Mouse (Mus musculus) spleen, adult 18-20 months (tissue): ENCODE results near the gene Upf3b.
A peak's percentile ranks its signal among the peaks of the same experiment; 100 is the strongest.
"Not testable (repeated sequence)": the region's sequence is repeated elsewhere in the genome, so short reads cannot be mapped to it uniquely, and the experiment has no call there.

Experiments
- DNase-seq, 2 experiments: peaks; one replicate each; pipeline ENCODE4 v3.0.0; 2022; ENCODE audit warnings: mixed read lengths in 2 of 2

Upf3b gene

GRCm38 (mm10) chrX:37110193-37110880, at the start of gene Upf3b:
Gene Upf3b, minus strand, starts transcription at chrX:37110322.
- DNase-seq, result peak; percentile 82 to 87

GRCm38 (mm10) chrX:37157839-37158238, 47.7 kb upstream of the Upf3b start:
- no peak for DNase-seq

GRCm38 (mm10) chrX:37144954-37145353, 34.8 kb upstream of the Upf3b start:
- peak in 1 of 2 experiments; percentile 29 for DNase-seq

- DNase-seq, result not testable (repeated sequence)
Measured at GRCm38 (mm10) chrX:37144498-37144897, 34.4 kb upstream of the Upf3b start.

GRCm38 (mm10) chrX:37141732-37142131, 31.6 kb upstream of the Upf3b start:
- DNase-seq, result no peak

- DNase-seq, result peak; percentile 32 to 68
Measured at GRCm38 (mm10) chrX:37126671-37127358, 16.7 kb upstream of the Upf3b start, which contains the start of gene Nkap. Gene Nkap, plus strand, starts transcription at chrX:37126795.

- DNase-seq, result no peak
Measured at GRCm38 (mm10) chrX:37125511-37125910, 15.4 kb upstream of the Upf3b start.

GRCm38 (mm10) chrX:37120212-37120611, 10.1 kb upstream of the Upf3b start:
- no peak for DNase-seq

- no peak for DNase-seq
Measured at GRCm38 (mm10) chrX:37119585-37119984, 9.5 kb upstream of the Upf3b start.

GRCm38 (mm10) chrX:37117085-37117484, 7.0 kb upstream of the Upf3b start:
- DNase-seq, result no peak

GRCm38 (mm10) chrX:37110881-37111193, 715 bp upstream of the Upf3b start:
- no peak for DNase-seq

GRCm38 (mm10) chrX:37109526-37110192, 463 bp downstream of the Upf3b start:
- no peak for DNase-seq

GRCm38 (mm10) chrX:37103826-37104225, 6.3 kb downstream of the Upf3b start:
- no peak for DNase-seq

- DNase-seq, result no peak
Measured at GRCm38 (mm10) chrX:37098681-37099080, 11.4 kb downstream of the Upf3b start.

GRCm38 (mm10) chrX:37095106-37095768, 14.9 kb downstream of the Upf3b start:
- no peak for DNase-seq

GRCm38 (mm10) chrX:37091457-37091856, 18.7 kb downstream of the Upf3b start:
- DNase-seq, result no peak

GRCm38 (mm10) chrX:37088778-37089177, 21.3 kb downstream of the Upf3b start:
- DNase-seq, result no peak

- peak in 1 of 2 experiments; percentile 8 for DNase-seq
Measured at GRCm38 (mm10) chrX:37085665-37086064, 24.5 kb downstream of the Upf3b start.

- DNase-seq, result peak; percentile 81 to 83
Measured at GRCm38 (mm10) chrX:37084927-37085660, 25.0 kb downstream of the Upf3b start, which contains the start of gene Rpl39. Gene Rpl39, minus strand, starts transcription at chrX:37085402.

GRCm38 (mm10) chrX:37084318-37084926, 25.7 kb downstream of the Upf3b start:
- DNase-seq, result no peak

- no peak for DNase-seq
Measured at GRCm38 (mm10) chrX:37081194-37081593, 28.9 kb downstream of the Upf3b start.

GRCm38 (mm10) chrX:37080345-37080744, 29.8 kb downstream of the Upf3b start:
- DNase-seq, result not testable (repeated sequence)
